Mouse (Mus musculus) midbrain, embryonic 15.5 days (tissue): ENCODE data around the gene Milr1. TPM values are rescaled to one million over a fixed set of nuclear protein-coding genes. Genes with fewer than 3 reads are reported as not detected.
A peak's percentile ranks its signal among the peaks of the same experiment; 100 is the strongest.

Source experiments
- ATAC-seq: fragments of 200-750 bp; cut with Nextera tagmentation; replicated peaks from 2 replicates; pipeline ENCODE4 v1.8.0; 2017; ENCODE audit warnings: moderate TSS enrichment
- H3K27ac ChIP-seq: fragments of 300-500 bp; sonication (generic); 2 replicates; pipeline ENCODE4 v1.5.1; 2015; ENCODE audit warnings: mild to moderate bottlenecking, inconsistent platforms
- H3K27me3 ChIP-seq: fragments of 300-500 bp; sonication (generic); replicated peaks from 2 replicates; pipeline ENCODE4 v1.6.1; 2015; ENCODE audit warnings: inconsistent platforms
- H3K36me3 ChIP-seq: fragments of 300-500 bp; sonication (generic); replicated peaks from 2 replicates; pipeline ENCODE4 v1.6.1; 2015; ENCODE audit warnings: inconsistent platforms
- H3K4me1 ChIP-seq: fragments of 300-500 bp; sonication (generic); 2 replicates; pipeline ENCODE4 v1.6.1; 2015; ENCODE audit warnings: inconsistent platforms
- H3K4me2 ChIP-seq: fragments of 300-500 bp; sonication (generic); 2 replicates; pipeline ENCODE4 v1.6.1; 2015; ENCODE audit warnings: inconsistent platforms, mild to moderate bottlenecking, moderate library complexity
- H3K4me3 ChIP-seq: fragments of 300-500 bp; sonication (generic); 2 replicates; pipeline ENCODE4 v1.5.1; 2015; ENCODE audit warnings: mild to moderate bottlenecking, inconsistent platforms
- H3K9ac ChIP-seq: fragments of 300-500 bp; sonication (generic); 2 replicates; pipeline ENCODE4 v1.6.1; 2015; ENCODE audit warnings: mild to moderate bottlenecking, inconsistent platforms
- H3K9me3 ChIP-seq: fragments of 300-500 bp; sonication (generic); 2 replicates; pipeline ENCODE4 v1.6.1; 2016; ENCODE audit warnings: inconsistent platforms
- WGBS: fragments of 180-500 bp; shearing (Covaris S2); methylation state at CpG from one replicate; pipeline ENCODE4 v1.1.7; 2015; ENCODE audit warnings: mixed read lengths; 5-methylcytosine and 5-hydroxymethylcytosine counted together
- polyA plus RNA-seq: library from polyadenylated mRNA; unstranded; fragments of >200 nt; fragmentation: Nextera tagmentation; extraction: Ambion mirVana; gene quantifications from 2 replicates; pipeline ENCODE4 v1.2.1, GENCODE M21; 2015

Milr1 gene
- polyA plus RNA-seq, 1 experiment from 2014 or later = 0.88 TPM

GRCm38 (mm10) chr11:106762800-106763185, 11.8 kb downstream of the Milr1 start:
- WGBS = 81% methylated on average over 9 of the region's 9 CpGs
- Histone ChIP-seq H3K27me3 (no peaks in the 10 kb centered on the region), H3K4me3 (no peak overlapping the region), H3K36me3 (peaks cover 12% of the 10 kb centered on the region; the same call in 1 of the 2 replicates), H3K4me2 (no peak overlapping the region), H3K9me3 (no peaks in the 10 kb centered on the region), H3K27ac (no peak overlapping the region), H3K4me1 (no peaks in the 10 kb centered on the region), H3K9ac (no peak overlapping the region)
- ATAC-seq = no peak

GRCm38 (mm10) chr11:106766611-106767162, 15.7 kb downstream of the Milr1 start:
- 91% methylated on average over 4 of the region's 4 CpGs for WGBS
- no peaks in the 10 kb centered on the region for H3K27me3 ChIP-seq
- H3K4me2 ChIP-seq = no peak overlapping the region
- H3K4me1 ChIP-seq = no peaks in the 10 kb centered on the region
- no peak overlapping the region for H3K9ac ChIP-seq
- no peak overlapping the region for H3K4me3 ChIP-seq
- peaks cover 22% of the 10 kb centered on the region for H3K36me3 ChIP-seq
- no peak overlapping the region for H3K27ac ChIP-seq
- ATAC-seq = no peak
- H3K9me3 ChIP-seq = no peaks in the 10 kb centered on the region

DNA sequence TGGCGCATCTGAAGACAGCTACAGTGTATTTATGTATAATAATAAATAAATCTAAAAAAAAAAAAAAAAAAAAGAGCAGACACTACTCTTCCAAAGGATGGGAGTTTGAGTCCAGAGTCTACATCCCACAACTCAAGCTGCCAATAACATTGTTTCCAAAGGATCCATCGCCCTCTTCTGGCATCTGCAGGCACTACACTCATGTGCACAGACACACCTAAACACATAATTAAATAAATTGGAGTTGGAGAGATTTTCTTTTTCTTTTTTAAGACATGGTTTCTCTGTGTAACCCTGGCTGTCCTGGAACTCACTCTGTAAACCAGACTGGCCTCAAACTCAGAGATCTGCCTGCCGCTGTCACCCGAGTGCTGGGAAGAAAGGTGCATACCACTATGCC, 16.5 kb downstream of the Milr1 start:
- no peak for ATAC-seq
- no peak overlapping the region for H3K9ac ChIP-seq
- H3K36me3 ChIP-seq = peaks cover 27% of the 10 kb centered on the region
- no peak overlapping the region for H3K4me2 ChIP-seq
- H3K9me3 ChIP-seq = no peaks in the 10 kb centered on the region
- no peak overlapping the region for H3K27ac ChIP-seq
- WGBS = 94% methylated on average over 4 of the region's 4 CpGs
- H3K27me3 ChIP-seq = no peaks in the 10 kb centered on the region
- no peaks in the 10 kb centered on the region for H3K4me1 ChIP-seq
- H3K4me3 ChIP-seq = no peak overlapping the region

- no peak for ATAC-seq
- WGBS = 96% methylated on average over 9 of the region's 9 CpGs
- no peak overlapping the region for H3K4me3 ChIP-seq
- no peaks in the 10 kb centered on the region for H3K9me3 ChIP-seq
- H3K4me2 ChIP-seq = no peak overlapping the region
- H3K27ac ChIP-seq = no peak overlapping the region
- H3K9ac ChIP-seq = no peak overlapping the region
- peaks cover 45% of the 10 kb centered on the region for H3K36me3 ChIP-seq
- H3K27me3 ChIP-seq = no peaks in the 10 kb centered on the region
- H3K4me1 ChIP-seq = no peaks in the 10 kb centered on the region
These were observed 19.4 kb downstream of the Milr1 start for GRCm38 (mm10) chr11:106770195-106770974.

- no peak overlapping the region for H3K9ac ChIP-seq
- peaks cover 32% of the 10 kb centered on the region for H3K36me3 ChIP-seq
- H3K4me3 ChIP-seq = no peak overlapping the region
- WGBS = 92% methylated on average over 9 of the region's 9 CpGs
- no peaks in the 10 kb centered on the region for H3K27me3 ChIP-seq
- peaks cover 8% of the 10 kb centered on the region; the same call in 1 of the 2 replicates for H3K4me1 ChIP-seq
- no peak overlapping the region for H3K4me2 ChIP-seq
- H3K9me3 ChIP-seq = no peaks in the 10 kb centered on the region
- no peak for ATAC-seq
- no peak overlapping the region for H3K27ac ChIP-seq
These were observed 22.0 kb downstream of the Milr1 start for GRCm38 (mm10) chr11:106773061-106773460.

DNA sequence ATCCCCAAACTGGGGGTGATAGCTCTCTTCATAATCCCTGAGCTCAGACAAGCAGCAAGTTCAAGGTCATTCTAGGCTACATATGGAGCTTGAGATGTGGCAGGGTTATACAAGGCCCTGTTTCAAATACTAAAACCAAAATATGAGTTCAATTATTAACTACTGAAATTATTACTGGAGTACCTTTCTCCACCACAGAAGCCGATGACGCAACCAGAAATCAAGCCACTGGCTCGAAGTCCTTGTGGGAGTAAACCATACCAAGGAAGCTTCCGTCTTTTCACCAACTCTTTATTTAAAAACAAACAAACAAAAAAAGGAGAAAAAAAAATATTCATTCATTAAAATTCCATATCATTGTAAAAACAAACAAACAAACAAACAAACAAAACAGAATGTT, 25.9 kb downstream of the Milr1 start:
- Histone ChIP-seq H3K27ac (no peak overlapping the region), H3K36me3 (peaks cover 28% of the 10 kb centered on the region; the same call in 1 of the 2 replicates), H3K9me3 (no peaks in the 10 kb centered on the region), H3K4me1 (peaks cover 28% of the 10 kb centered on the region), H3K4me3 (no peak overlapping the region), H3K9ac (no peak overlapping the region), H3K27me3 (no peaks in the 10 kb centered on the region), H3K4me2 (no peak overlapping the region)
- ATAC-seq = no peak
- WGBS = 97% methylated on average over 4 of the region's 4 CpGs

- no peak overlapping the region for H3K9ac ChIP-seq
- peaks cover 28% of the 10 kb centered on the region for H3K4me1 ChIP-seq
- no peak overlapping the region for H3K4me2 ChIP-seq
- no peak for ATAC-seq
- 98% methylated on average over 3 of the region's 3 CpGs for WGBS
- no peaks in the 10 kb centered on the region for H3K27me3 ChIP-seq
- H3K36me3 ChIP-seq = peaks cover 28% of the 10 kb centered on the region
- no peaks in the 10 kb centered on the region for H3K9me3 ChIP-seq
- no peak overlapping the region for H3K27ac ChIP-seq
- no peak overlapping the region for H3K4me3 ChIP-seq
These were observed 26.4 kb downstream of the Milr1 start for GRCm38 (mm10) chr11:106777395-106777794.

- no peaks in the 10 kb centered on the region for H3K9me3 ChIP-seq
- H3K27ac ChIP-seq = no peak overlapping the region
- peaks cover 28% of the 10 kb centered on the region for H3K36me3 ChIP-seq
- ATAC-seq = no peak
- no peaks in the 10 kb centered on the region for H3K27me3 ChIP-seq
- no peak overlapping the region; the same call in 1 of the 2 replicates for H3K4me3 ChIP-seq
- H3K4me2 ChIP-seq = peak overlapping the region; percentile 71; the same call in 1 of the 2 replicates
- no peak overlapping the region for H3K9ac ChIP-seq
- WGBS = 90% methylated on average over 7 of the region's 7 CpGs
- H3K4me1 ChIP-seq = peaks cover 28% of the 10 kb centered on the region
These were observed 27.1 kb downstream of the Milr1 start for GRCm38 (mm10) chr11:106778132-106778531.

GRCm38 (mm10) chr11:106778589-106779387, 27.8 kb downstream of the Milr1 start:
- H3K27ac ChIP-seq = peak overlapping the region; percentile 88
- H3K36me3 ChIP-seq = peaks cover 31% of the 10 kb centered on the region
- H3K27me3 ChIP-seq = no peaks in the 10 kb centered on the region
- H3K4me1 ChIP-seq = peaks cover 31% of the 10 kb centered on the region
- 2% methylated on average over 39 of the region's 39 CpGs for WGBS
- H3K9ac ChIP-seq = peak overlapping the region; percentile 86
- ATAC-seq = no peak; the same call in 1 of the 2 replicates
- H3K9me3 ChIP-seq = no peaks in the 10 kb centered on the region
- peak overlapping the region; percentile 71 for H3K4me2 ChIP-seq
- H3K4me3 ChIP-seq = peak overlapping the region; percentile 60

GRCm38 (mm10) chr11:106779388-106780088, 28.5 kb downstream of the Milr1 start, which contains the start of gene Polg2:
TSS of gene Polg2 (minus strand) at chr11:106779537.
- Histone ChIP-seq H3K27me3 (no peaks in the 10 kb centered on the region), H3K9ac (peak within 1 kb of the TSS; percentile 86), H3K9me3 (no peaks in the 10 kb centered on the region), H3K4me2 (peak within 1 kb of the TSS; percentile 71), H3K27ac (peak within 1 kb of the TSS; percentile 88), H3K4me1 (peaks cover 36% of the 10 kb centered on the region), H3K4me3 (peak within 1 kb of the TSS; percentile 60), H3K36me3 (peaks cover 36% of the 10 kb centered on the region)
- ATAC-seq = peak; percentile 99
- 2% methylated on average over 30 of the region's 30 CpGs for WGBS

DNA sequence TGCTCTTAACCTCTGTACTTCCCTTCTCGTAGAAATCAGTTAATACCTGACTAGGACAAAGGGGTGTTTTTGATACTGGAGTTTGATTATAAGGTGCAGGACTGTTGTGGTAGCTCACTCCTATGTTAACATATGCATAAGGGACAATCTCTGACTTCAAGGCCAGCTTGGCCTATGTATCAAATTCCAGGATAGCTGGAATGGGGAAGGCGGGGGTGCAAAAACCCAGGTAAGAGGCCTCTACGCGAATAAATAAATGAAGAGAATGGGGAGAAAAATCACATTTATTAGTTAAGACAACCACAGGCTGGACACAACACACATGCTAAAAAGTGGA, 29.0 kb downstream of the Milr1 start:
- Histone ChIP-seq H3K4me2 (peak overlapping the region; percentile 71), H3K27ac (peak overlapping the region; percentile 88; the same call in 1 of the 2 replicates), H3K9me3 (no peaks in the 10 kb centered on the region), H3K36me3 (peaks cover 33% of the 10 kb centered on the region), H3K4me1 (peaks cover 40% of the 10 kb centered on the region), H3K27me3 (no peaks in the 10 kb centered on the region), H3K9ac (no peak overlapping the region), H3K4me3 (no peak overlapping the region)
- no peak; the same call in 1 of the 2 replicates for ATAC-seq
- WGBS = 61% methylated on average over 4 of the region's 4 CpGs
